Mouse (Mus musculus) heart, adult 8-10 months (tissue): Measurements from ENCODE around the gene Ncoa5. TPM values are rescaled to one million over a fixed set of nuclear protein-coding genes. Genes with fewer than 3 reads are reported as not detected.
A peak's percentile ranks its signal among the peaks of the same experiment; 100 is the strongest.

ENCODE experiments used
- DNase-seq: peaks from one replicate; pipeline ENCODE4 v3.0.0; 2022; ENCODE audit warnings: low spot score
- total RNA-seq, 4 experiments: library from RNA; stranded (reverse); gene quantifications; 2 replicates each; pipeline ENCODE4 v1.2.4; 2022

Ncoa5 gene
- total RNA-seq, result 10 to 100 TPM; 15.2 to 18.9 (median 18.6) TPM

GRCm38 (mm10) chr2:165034131-165035057 lies at the start of gene Ncoa5:
TSS of gene Ncoa5 (minus strand) at chr2:165034867.
- peak; percentile 98 for DNase-seq

GRCm38 (mm10) chr2:165081257-165081656 lies 46.6 kb upstream of the Ncoa5 start:
- no peak for DNase-seq

GRCm38 (mm10) chr2:165080657-165081056 lies 46.0 kb upstream of the Ncoa5 start:
- no peak for DNase-seq

GRCm38 (mm10) chr2:165078605-165079004 lies 43.9 kb upstream of the Ncoa5 start:
- DNase-seq, result no peak

- DNase-seq, result no peak
These were observed 43.4 kb upstream of the Ncoa5 start for GRCm38 (mm10) chr2:165078045-165078444.

GRCm38 (mm10) chr2:165077055-165077454 lies 42.4 kb upstream of the Ncoa5 start:
- no peak for DNase-seq

GRCm38 (mm10) chr2:165074937-165075336 lies 40.3 kb upstream of the Ncoa5 start:
- DNase-seq, result peak; percentile 74

GRCm38 (mm10) chr2:165074081-165074884 lies 39.6 kb upstream of the Ncoa5 start:
- DNase-seq, result peak; percentile 74

GRCm38 (mm10) chr2:165073381-165073781 lies 38.7 kb upstream of the Ncoa5 start:
- no peak for DNase-seq

GRCm38 (mm10) chr2:165070096-165070816 lies 35.6 kb upstream of the Ncoa5 start:
- peak; percentile 58 for DNase-seq

GRCm38 (mm10) chr2:165068806-165069205 lies 34.1 kb upstream of the Ncoa5 start:
- no peak for DNase-seq

GRCm38 (mm10) chr2:165064489-165064888 lies 29.8 kb upstream of the Ncoa5 start:
- no peak for DNase-seq

- no peak for DNase-seq
These were observed 27.2 kb upstream of the Ncoa5 start for GRCm38 (mm10) chr2:165061638-165062433.

GRCm38 (mm10) chr2:165059961-165060360 lies 25.3 kb upstream of the Ncoa5 start:
- no peak for DNase-seq

- DNase-seq, result no peak
These were observed 21.9 kb upstream of the Ncoa5 start for GRCm38 (mm10) chr2:165056377-165057085.

- peak; percentile 45 for DNase-seq
These were observed 21.2 kb upstream of the Ncoa5 start for GRCm38 (mm10) chr2:165055905-165056304.

GRCm38 (mm10) chr2:165054888-165055852 lies 20.5 kb upstream of the Ncoa5 start, which contains the start of gene Cd40:
TSS of gene Cd40 (plus strand) at chr2:165055627.
- DNase-seq, result peak; percentile 88

GRCm38 (mm10) chr2:165051566-165051965 lies 16.9 kb upstream of the Ncoa5 start:
- no peak for DNase-seq
